Mouse (Mus musculus): ENCODE data around the gene Treml2.
"Not testable (repeated sequence)": the region's sequence is repeated elsewhere in the genome, so short reads cannot be mapped to it uniquely, and the experiment has no call there.

Treml2 gene

DNA sequence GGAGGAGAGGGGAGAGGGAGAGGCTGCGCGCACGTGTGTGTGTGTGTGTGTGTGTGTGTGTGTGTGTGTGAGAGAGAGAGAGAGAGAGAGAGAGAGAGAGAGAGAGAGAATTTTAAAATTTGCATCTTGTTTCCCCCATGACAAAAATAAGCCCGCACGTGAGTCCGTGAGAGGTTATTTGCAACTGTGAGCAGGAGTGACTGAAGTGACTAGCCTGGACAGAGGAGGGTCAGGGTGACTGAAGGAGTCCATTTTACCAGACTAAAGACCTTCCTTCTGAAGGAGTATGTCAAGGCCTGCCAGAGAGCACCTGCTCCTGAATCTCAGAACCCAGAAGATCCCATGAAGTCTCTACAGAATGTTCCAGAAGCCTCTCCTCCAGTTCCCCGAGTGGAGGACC is 458 bp downstream of the Treml2 start:
- no peak for DNase-seq

DNA sequence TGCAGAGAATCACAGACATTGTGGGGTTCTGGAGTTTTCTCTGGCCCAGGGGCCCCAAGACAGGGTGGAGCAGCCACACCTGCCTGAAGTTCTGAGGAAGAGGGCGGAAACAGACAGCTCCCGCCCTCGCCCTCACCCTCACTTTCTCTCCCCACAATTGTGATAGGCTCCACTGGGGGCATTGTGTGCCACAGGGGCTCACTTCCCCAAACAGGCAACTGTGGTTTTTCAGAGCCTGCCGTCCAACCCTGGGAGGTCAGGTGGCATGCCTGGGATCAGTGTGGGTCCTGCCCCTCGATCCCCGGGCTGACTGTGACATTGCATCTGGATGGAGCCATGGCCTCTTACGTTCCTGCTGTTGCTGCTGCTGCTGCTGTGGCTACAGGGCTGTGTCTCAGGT is 901 bp downstream of the Treml2 start:
- DNase-seq = no peak

DNA sequence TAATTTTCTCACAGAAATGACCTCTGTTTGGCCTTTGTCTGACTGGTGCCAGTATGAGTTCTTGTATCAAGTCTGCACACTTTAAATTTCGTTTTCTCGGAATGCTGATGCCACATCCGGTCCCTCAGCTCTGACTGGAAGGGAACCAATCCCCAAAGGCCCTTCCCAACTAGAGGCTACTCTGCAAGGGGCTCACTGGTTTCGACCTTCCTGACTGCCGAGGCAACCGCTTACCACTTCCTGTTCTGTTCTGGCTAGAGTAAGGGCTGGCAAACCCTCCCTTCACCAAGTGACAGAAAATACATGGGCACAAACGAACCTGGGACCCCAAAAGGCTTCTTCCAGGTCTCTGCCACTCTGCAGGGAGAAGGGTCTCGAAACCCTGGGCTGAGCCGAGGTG is 1.6 kb downstream of the Treml2 start:
- no peak for DNase-seq

DNA sequence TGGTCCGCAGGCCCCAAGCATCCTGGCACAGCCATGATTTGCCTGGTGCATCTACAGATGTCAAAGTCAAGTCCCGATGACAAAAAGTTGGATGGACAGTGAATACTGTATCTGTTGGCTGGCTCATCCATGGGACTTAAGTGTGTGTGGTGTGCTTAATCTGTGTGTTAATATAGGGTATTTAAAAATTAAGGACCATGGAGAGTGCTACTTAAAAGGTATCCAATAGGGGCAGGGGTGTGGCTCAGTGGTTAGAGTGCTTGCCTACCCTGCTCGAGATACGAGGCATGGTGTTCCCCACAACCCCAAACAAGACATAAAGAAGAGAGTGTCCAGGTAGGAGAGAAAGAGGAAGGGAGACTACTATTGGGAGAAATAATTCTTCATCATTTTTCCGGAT is 2.5 kb downstream of the Treml2 start:
- no peak for DNase-seq

DNA sequence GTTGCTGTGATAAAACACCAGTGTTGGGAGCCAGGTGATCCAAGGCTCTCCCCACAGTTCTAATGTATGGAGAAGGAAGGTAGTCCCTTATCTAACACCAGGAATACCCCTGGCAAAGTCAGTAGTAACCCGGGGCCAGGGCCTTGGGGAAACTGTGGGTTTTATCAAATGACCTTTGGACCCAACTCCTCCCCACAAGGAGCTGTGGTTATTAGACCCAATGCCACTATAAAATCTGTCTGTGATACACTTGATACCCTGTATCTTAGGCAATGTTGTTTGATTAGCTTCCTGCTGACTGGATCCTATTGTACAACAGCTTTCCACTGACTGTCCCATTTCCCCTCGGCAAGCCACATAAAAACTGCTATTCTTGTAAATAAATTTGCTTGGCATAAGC is 12.8 kb downstream of the Treml2 start:
- no peak for DNase-seq

DNA sequence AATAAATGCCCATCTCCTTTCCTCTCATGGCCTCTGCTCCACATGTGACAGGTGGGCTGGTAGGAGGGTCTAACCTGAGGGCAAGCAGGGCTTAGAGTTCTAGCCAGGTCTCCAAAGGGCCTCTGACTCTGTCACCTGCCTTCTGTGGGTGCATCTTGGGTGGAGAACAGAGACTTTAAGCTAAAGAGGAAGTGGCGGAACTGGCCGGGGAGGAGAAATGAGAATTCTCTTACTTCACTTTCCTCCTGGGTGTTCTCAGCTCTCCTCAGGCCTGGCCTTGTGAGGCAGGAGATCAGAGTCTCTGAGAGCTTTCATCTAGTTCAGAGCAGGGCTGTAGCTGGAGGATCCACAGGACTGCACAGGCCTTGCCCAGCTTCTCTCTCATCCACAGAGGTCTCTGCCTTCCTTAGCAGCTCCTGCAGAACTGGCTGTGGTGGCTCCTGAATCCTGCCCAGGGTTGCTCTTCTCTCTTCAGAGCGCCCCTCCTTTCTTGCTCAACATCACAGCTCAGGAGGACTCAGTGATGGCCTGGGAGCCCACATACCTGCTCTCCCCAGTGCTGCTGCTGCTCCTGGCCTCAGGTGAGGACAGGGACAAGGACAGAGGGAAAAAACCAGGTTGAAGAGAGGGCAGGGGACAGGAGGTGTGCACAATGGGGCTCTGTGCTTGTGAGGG is 16.7 kb downstream of the Treml2 start, which contains the start of gene B430306N03Rik:
B430306N03Rik (plus strand) TSS at position 237 of the 675 bp plus-strand sequence.
- not testable (repeated sequence) for DNase-seq

DNA sequence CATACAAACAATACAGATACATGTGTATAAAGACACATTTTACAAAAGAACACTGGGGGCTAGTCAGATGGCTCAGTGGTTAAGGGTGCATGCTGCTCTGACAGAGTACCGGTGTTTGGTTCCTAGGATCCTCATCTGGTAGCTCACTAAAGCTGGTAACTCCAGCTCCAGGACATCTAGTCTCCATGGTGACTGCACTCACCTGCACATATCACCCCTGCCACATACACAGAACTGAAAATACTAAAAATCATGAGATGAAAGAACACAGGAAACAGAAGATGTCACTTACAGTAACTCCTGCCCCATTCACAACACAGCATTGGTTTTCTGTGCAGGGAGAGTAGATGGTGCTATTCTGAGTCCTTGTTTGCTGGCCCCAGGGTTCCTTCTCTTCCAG is 19.4 kb downstream of the Treml2 start:
- DNase-seq = no peak

DNA sequence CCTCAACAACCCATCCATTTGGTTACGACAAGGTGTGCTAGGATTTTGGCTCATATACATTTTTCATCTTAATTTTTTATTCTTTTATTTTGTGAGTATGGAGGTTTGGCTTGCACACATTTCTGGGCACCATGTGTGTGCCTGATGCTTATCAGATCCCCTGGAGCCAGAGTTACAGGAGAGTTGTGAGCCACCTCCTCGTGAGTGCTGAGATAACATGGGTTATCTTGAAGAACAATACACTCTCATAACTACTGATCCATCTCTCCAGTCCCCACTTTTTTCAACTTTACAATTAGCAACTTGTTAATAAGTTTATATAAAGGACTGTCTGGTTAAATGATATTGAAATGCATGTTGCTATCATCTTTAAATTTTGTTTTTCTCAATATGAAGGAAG is 22.0 kb downstream of the Treml2 start:
- no peak for DNase-seq

DNA sequence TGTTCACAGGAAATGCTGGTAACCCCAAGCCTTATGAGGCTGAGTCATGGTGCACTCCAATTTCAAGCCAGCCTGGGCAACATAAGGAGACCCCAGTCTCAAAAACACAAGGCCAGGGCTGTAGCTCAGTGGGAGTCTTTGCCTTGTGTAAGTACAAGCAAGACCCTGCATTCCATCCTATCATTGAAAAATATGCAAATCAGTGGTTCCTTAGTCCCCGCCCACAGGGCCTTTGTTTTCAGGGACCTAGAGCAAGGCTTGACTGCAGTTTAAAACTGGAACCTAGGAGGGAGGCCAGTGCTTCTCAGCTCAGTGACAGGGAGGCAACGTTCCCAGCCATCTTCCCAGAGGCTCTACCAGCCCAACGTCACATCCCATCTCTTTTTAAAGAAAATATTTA is 23.9 kb downstream of the Treml2 start:
- no peak for DNase-seq

DNA sequence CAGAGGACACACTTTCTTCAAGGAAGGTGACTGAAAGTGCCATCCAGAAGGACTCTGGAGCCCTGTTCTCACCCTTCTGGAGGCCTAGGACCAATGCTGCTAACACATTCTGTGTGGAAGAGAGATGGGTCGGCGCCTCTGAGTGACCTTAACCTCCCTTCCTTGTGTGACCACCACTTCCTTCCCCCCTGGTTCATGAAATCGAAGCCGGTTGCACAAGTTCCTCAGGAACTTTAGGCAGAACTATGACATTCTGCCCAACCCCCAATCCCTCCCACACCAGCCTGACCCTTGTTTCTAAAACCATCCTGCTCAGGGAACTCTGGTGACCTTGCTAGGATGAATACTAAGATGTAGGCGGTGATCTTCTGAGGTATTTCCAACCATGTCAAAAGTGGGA is 25.0 kb downstream of the Treml2 start:
- no peak for DNase-seq

DNA sequence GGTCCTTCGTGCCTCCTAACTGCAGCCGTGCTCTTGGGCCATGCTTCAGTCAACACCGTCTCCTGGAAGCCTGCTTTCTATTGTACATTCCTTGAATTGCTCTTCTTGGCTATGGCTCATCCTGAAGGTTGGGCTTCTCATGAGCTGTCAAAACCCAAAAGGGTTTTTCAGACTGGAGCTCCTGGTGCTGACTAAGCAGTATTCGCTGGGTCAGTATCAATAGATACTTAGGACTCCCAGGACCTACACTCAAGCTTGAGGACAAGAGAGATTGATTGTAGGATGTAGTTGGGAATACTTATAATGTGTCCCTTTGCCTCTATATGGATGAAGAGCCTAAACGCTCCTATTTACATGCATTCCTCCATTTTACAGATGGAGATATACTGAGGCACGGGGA is 25.8 kb downstream of the Treml2 start:
- no peak for DNase-seq

DNA sequence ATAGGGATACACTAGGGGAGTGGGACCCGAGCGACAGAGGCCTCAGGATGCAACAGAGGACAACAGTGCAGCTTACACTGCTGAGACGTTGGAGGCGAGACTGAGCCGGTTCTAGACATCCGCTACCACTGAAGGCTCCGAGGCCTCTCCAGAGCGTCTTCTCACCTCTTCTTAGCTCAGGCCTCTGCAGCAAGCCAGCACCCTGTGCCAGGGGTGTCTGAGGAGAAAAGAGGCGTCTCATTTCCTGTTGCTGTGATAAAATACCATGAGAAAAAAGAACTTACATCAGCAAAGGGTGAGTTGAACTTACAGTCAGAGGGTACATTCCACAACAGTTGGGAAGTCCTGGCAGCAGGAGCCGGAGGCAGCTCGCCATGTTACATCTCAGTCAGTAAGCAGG is 26.3 kb downstream of the Treml2 start:
- DNase-seq = no peak

DNA sequence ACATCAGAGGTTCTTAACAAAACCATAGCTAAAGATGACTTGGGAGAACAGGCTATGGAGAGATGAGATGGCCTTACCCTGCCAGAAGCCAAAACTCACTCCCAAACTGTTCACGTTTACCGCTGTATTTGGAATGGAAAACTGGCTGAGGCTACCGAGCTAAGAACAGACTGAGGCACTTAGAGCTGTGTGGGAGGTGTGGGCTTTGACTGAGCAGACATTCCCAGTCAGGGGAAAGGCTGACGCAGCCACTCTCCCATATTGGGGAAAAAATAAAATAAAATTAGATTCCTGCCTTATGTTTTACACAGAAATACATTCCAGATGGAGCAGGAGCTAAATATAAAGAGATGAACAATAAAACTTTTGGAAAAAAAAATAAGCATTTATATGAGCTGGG is 27.4 kb downstream of the Treml2 start:
- no peak for DNase-seq

DNA sequence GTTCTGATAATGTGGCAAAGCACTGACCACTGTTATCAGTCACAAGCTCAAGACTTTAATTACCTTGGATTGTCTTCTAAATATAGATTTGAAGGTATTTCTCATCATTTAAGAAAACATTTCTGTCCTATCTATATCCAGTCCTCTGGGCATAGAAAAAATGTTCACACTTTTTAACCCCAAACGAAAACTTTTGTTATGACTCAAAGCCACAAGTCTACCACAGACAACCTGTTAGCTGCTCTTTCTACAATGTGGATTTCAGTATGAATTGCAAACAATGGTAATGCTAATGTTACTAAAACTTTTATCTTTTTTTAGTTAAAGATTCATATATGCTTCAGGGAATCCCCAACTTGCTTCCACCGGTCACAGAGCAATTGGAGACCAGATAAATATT is 33.2 kb downstream of the Treml2 start:
- DNase-seq = no peak

DNA sequence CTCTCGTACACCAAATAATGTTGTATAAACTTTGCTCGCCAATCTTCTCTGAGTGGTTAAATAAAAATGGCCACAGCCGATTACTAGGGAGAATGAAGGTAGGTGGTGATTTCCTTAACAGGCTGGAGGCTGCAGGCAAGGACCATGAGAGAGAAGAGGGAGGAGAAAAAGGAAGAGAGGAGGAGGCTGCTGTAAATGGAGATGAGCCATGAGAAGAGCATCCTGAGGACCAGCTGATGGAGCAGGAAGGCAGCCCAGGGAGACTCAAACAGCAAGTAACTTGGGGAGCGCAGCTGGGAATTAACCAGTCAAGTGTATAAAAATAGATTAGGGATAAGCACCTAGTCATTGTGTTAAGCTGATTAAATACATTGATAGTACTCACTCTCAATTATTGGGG is 34.9 kb downstream of the Treml2 start:
- DNase-seq = no peak

DNA sequence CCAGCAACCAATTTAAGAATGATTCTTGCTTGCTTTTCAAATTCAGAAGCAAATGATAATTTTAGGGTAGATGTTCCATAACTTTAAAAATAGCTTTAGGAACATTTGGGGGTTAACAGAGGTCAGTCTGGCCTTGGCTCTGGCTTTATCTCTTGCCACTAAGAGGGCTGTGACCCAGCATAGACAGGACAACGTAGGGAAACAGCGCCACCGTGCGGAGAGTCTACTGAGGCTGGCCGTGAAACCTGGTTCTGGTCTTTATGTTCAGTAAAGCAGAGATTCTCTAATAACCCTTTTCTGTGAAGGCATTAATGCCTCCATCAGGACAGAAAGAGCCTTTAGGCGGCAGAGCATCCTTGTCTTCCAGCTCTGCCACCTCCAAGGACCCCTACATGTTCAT is 37.6 kb downstream of the Treml2 start:
- DNase-seq = peak; percentile 91 to 94

DNA sequence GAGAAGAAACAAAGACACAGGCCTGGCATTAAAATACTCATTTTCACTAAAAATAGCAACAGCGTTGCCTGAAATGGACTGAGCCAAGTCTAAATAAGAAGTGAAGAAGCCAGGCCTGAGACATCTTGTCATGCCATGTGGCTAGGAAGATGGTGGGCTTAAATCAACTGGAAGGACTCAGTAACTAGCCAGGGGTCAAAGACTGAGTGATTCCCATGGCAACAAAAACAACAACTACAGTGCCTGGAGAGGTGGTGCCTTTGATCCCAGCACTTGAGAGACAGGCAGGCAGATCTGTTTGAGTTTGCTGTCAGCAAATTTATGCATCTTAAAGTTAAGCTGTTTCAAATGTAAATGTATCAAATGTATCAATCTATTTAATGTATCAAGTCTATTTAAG is 41.0 kb downstream of the Treml2 start:
- DNase-seq = no peak

DNA sequence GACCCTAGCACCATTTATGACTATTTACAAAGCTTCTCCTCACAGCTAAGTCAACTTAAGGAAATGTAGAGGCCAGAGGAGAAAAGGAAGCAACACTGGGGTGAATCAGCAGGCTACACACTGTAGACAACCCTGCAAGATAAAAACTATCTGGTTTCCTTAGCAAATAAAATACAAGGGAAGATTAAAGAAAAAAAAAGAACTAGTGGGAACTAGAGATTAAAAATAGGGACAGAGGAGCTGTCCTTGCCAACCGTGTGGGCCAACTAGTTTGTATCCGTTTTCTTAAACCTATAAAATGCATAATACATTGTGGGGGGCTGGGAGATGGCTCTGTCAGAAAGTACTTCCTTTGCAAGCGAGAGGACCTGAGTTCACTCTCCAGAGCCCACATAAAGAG is 42.6 kb downstream of the Treml2 start:
- DNase-seq = no peak

DNA sequence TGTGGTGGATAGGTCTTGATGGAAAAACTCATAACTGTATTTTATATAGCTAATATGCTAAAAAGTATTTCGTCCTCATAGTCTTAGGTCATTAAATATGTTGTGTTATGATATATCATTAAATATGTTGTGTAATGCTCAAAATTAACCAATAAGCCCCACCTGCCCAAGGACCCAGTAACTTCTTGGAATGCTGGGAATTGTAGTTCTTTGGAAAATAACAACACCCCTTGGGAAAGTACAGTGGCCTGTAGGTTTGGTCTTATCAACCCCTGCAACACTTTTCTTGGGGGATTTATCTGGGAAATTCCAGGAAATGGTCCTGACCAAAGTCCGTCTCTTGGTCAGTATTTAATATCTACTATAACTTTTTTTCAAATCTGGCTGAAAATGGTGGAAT is 43.8 kb downstream of the Treml2 start:
- DNase-seq = no peak

DNA sequence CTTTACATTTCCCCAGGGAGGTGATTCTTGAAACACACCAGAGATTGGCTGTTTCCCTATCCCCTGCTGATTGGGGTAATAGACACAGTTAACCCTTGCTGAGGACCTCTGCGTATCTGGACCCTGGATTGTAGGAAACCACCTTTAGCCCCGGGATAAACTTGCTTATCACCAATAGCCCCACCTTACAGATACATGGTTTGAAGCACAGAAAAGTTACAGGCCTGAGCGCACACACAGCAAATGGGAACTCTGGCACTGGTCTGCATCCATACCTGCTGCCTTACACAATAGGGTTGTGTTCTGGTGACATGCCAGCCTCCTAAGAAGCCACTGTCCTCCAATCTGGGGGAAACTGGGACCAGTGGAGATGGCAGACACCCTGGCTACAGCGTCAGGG is 46.5 kb downstream of the Treml2 start:
- no peak for DNase-seq

DNA sequence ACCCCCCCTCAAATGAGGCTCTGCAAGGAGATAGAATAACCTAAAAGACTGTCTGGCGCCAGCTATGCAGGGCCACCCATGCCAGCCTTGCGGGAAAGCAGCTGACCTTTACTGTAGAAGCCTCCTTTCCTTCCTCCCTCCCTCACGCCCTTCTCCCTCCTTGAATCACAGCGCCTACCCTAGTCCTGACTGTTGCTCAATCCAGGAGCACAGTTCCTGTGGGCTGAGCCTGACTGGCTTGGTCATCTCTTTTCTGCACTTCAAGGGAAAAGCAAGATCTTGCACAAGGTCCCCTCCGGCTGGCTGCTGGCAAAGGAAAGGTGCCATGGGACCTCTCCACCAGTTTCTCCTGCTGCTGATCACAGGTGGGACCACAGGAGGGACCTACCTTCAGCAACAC is 46.9 kb downstream of the Treml2 start, which contains the start of gene Trem2:
Trem2 (plus strand) TSS at position 171 of the 400 bp plus-strand sequence.
- peak in 1 of 2 experiments; percentile 16 for DNase-seq

DNA sequence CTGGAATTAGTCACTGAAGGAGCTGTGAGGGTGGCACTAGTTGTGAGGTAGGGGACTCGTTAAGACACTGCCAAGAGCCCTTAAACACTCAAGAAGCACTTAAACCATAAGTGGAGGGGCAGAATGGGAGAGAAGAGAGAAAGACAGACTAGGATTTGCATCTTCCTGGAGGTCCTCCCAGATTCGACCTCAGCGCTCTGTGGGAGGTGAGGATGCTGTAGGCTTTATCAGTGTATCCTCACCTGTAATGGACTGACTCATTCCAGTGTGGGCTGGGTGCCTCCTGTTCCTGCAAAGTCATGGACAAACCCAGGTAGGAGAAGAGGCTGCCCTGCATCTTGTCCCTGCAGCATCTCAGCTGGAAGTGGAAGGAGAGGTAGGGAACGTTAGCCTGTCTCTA is 47.5 kb downstream of the Treml2 start:
- DNase-seq = no peak

DNA sequence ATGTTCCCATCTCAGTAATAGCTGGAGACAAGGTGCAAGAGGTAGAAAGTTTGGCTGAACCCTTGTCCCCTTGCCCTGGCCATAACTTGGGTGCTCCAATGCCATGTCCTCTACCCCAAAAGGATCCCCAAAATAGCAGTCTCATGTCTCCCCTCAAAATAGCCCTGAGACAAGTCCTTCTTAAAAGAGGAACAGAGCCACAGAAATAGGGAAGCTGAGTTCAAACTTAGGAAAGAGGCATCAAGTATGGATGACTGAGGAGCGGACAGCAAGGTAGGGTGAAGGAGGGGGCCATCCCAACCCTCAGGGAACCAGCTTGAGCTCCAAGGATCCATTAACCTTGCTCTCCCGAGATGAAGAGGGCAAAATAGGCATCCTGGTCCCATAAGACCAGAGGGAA is 48.0 kb downstream of the Treml2 start:
- DNase-seq = no peak

DNA sequence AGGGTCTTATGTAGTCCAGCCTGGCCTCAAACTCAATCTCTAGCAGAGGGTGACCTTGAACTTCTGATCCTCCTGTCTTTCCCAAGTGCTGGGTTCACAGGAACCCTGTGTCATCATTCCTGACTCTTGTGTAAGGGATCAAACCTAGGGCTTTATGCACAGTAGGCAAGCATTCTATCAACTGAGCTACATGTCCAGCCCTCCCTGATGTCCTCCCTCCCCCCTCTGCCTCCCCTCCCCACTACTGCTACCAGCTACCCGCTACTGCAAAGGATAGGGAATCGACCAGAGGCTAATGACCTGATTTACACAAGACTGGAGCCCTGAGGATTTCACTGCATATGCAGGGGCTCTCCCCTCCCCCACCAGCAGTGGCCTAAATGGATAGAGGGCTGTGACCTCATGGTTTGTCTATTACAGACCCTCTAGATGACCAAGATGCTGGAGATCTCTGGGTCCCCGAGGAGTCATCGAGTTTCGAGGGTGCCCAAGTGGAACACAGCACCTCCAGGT is 51.4 kb downstream of the Treml2 start:
- no peak for DNase-seq

DNA sequence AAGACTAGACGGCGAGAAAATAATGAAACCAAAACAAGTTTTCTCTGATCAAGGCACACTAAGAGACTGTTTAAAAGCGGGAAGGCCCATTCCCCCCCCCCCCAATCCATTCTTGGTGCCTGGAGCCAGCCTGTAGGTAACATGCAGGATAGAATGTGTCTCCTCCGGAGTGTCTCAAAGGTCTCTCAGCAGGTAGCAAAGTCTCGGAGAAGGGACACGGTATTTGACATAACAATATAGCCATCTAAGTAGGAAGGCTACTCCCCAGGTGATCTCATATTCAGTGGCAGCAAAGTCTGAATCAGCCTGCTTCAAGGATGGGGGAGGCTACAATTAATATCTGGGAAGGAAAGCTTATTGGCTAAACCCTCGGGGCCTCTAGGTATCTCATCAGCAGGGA is 53.7 kb downstream of the Treml2 start:
- not testable (repeated sequence) for DNase-seq
